Mouse (Mus musculus): ENCODE measurements at regions not wholly inside any gene's neighbourhood (a gene's known extent, or its start where the extent isn't known, plus 50 kb on each side); places are given as distances from the start of the nearest gene placed in this dataset.

DNA sequence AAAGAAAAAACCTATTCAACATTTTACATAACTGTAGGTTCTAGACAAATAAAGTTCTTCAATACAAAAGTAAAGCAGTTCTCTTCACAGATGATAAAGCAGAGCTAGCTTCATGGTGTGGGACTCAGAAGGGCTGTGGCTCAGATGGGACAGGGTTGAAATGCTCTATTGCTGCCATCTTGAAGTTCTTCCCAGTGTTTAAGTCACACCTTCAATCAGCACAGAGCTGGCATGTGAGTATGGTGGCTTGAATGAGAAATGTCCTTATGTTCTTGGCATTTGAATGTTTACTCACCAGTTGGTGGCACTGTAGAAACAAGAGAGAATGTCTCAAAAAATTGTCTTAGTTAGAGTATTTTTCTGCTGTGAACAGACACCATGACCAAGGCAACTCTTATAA is 330.9 kb upstream of the 1700056E22Rik start:
- no peak for DNase-seq

DNA sequence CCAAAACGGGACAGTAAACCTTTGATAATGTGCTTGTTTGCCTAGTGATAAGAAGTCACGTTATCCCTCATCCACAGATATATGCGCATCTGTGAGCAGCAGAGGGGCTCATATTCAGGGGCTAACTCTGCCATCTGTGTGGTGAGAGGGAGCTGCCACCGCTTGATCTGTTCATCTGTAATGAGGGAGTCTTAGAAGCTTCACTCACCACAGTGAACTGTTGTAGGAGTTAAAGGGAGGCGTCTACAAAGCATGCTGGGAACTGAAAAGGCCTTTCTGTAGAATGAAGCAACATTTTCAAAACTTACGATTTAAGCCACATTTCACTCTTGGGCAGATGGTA is 324.1 kb upstream of the 1700056E22Rik start:
- no peak for DNase-seq

DNA sequence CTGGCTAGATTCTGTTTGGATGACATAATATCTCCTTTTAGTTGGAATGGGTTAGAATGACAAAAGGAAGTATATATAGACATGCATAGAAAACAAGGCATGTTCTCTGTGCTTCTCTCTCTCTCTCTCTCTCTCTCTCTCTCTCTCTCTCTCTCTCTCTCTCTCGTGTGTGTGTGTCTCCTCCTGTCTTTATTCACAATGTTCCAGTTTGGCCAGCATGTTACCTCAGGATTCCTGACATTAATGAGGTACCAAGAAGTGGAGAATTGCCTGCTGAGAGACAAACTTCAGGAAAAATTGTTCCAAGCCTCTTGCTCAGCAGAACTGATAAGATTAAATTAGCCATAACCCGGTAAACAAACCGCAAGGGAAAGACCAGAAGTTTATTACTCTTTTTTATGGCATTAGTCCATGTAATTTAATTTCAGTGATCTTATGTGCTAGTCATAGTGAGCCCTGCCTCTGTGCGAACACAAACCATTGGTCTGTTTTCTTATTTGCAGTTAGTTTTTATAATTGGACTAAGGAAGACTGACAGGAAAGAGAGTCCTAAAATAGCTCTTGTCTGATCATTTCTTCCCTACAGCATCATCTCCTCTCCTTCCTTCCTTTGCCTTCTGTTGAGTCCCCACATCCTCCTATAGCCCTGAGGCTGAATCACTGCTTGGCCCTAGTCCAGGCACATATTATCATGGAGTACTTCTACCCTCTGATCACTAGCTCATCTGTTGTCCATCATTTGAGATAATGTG is 323.5 kb upstream of the 1700056E22Rik start:
- DNase-seq = no peak

DNA sequence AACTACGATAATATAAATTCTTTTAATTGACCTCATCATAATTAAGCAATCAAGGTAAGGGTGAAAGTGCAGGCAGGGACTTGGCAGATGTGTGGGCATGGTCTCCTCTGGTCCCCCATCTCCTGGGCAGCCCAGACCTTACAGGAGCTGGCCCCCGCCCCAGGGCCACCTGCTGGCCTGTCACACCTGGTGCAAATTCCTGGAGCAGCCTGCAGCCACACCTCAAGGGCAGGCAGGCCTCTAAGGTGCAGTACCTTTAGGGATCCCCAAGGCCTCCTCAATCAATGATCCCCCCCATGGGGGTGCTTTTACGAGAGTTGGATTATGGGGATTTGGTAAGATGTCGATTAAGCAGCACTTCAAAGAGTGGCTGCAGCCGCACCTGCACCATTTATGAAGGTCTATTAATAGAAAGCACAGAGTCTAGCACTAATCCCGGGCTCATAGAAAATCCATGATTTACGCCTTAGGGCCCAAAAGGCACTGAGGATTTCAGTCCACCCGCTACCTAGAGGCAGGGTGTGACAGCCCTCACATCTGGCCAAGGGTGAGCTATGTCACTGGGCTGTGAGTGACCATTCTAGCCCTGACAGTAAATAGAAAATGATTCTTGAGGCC is 319.8 kb upstream of the 1700056E22Rik start:
- DNase-seq = no peak

DNA sequence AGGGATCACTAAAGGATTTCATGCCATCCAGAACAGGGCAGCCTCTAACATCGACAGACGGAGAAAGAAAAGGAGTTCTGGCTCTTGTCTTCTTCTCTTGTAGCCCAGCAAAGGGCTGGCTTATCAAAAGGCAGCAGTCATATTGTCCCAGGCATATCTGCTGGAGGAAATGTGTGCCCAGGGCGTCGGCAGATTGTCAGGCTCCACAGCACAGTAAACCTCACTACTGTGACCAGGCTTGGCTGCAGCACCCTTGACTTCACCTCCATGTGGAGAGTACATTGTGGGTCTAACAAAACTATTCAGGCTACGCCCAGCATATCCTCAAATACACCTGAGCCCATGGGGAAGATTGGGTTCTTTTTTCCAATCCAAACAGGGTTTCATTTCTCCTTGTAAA is 317.7 kb upstream of the 1700056E22Rik start:
- DNase-seq = peak; percentile 60

DNA sequence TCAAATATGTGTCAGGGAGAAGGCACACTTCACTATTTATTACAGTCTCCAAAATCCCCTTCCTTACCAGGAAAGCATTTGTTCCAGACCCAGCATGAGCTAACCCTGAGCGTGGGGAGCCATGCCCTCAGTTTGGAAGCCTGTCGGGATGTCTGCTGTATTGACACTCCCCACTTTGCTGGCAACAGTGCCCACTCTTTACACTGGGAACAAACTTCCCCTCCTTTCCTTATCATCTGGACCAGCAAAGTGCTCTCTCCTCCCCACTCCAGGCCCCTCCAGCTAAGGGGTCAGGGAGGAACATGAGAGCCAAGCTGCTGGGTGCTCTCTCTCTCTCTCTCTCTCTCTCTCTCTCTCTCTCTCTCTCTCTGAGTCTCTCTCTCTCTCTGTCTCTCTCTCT is 310.7 kb upstream of the 1700056E22Rik start:
- DNase-seq = no peak

DNA sequence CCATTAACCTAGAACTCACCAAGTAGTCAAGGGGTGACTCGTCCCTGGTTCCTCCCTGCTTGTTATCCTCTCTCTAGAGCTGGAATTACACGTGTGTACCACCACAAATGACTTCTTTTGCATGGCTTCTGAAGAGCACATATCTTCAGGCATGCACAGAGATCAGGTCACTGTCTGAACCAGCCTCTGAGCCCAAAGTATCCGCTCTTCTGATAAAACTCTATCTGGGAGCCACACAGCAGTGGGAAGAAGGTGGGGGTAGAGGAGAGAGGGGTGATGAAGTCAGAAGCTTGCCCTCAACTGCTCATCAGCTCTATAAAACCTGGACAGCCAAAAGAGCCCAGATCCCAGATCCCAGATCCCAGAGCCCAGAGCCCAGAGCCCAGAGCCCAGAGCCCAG is 301.9 kb upstream of the 1700056E22Rik start:
- no peak for DNase-seq

DNA sequence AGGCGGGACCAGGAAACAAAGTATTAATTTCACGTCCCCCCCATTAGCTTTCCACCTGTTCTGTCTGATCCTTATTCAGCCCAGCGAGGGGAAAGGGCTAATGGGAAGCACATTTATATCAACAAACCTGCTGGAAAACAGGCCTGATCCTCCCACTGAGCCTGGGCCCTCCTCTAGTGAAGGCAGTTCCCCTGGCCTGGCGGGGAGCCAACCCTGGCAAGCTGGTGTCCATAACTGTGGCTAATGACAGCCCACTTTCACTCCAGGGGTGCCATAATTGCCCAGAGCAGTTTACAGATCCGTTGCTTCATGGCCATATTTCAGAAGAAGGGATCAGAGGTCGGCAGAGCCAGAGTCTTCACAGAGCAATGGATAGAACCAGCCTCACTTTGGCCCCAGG is 301.2 kb upstream of the 1700056E22Rik start:
- no peak for DNase-seq

DNA sequence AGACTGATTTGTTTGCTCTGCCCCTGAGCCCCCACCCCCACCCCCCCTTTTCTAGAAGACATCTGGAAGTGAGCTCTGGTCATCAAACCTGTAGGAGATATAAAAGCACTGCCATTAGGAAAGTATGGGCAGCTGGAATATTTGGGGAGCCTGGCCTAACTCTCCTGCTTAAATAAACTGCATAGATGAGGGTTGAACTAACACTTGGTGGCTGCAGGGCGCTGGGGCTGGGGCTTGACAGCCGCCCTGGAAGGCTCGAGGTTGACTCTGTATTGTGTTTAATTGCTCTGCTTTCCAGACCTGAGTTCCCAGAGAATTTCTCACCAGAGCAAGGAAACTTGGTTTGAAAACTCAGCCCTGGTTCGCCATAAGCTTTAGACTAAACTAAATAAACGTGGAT is 300.7 kb upstream of the 1700056E22Rik start:
- no peak for DNase-seq

DNA sequence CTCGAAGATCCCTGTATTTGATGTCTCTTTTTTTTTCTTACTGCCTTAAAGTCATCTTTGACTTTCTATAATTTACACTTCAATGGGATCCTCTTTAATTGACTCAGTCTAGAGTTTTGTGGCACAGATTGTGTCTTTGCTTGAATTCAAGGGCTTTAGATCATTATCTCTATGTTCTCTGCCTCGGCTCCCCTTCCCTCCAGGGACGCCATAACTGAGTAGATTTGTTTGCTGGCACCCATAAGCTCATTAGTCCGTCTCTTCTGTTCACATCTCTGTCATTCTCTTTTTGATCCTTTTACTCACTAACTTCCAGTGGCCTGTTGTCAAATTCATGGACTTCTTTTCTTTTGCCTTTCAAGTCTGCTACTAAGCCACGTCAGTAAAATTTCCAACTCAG is 299.0 kb upstream of the 1700056E22Rik start:
- no peak for DNase-seq

DNA sequence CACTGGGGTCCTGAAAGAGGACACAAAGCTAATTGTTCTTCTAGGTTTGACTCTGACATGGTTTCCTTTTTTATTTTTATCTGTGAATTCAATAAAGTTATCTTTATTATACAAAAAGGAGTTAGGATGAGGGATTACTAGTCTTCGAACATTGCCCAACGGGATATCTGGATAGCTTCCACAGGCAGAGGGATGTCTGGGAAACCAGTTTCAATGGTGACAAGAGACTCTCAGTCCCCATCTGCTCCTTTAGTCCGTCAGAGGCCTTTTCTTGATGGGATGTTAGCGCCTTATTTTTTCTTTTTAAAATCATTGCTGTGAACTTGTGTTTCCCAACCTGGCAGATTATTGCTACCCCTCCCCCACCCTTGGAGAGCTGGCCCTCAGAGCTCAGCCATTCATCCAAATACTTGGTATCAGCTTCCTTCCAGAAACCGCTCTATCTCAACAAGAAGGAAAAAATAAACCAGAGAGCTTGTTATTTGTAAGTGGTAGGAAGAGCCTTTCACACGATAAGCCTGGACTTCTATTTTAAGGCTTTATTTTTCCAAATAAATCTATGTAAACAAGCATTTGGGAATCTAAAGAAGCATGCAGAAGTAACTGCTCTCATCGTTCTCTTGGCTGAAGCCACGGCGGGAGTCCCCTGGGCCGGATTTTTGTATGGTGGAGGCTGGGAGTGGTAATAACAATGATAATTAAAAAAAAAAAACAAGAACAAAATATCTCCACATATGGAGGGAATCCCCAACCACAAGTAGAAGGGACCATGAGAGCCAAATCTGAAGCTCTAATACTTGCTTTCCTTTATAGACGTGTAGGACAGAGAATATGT is 296.6 kb upstream of the 1700056E22Rik start:
- no peak for DNase-seq

DNA sequence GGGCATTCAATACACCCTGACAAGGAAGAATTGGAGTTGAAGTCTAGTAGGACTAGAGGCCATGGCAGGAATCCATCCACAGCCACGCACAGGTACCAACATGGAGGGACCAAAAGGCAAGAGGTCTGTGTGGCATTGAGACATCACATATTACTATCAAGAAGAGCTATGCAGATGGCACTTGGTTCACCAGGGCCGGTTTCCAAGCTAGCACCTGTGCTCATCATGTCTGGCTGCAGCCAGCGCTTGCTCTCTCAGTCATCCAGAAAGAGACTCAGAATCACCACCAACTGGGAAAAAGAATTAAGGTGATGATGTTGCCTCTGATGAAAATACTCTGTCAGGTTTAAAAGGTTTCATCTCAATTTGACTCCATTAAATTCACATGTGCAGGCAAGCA is 292.1 kb upstream of the 1700056E22Rik start:
- DNase-seq = no peak

DNA sequence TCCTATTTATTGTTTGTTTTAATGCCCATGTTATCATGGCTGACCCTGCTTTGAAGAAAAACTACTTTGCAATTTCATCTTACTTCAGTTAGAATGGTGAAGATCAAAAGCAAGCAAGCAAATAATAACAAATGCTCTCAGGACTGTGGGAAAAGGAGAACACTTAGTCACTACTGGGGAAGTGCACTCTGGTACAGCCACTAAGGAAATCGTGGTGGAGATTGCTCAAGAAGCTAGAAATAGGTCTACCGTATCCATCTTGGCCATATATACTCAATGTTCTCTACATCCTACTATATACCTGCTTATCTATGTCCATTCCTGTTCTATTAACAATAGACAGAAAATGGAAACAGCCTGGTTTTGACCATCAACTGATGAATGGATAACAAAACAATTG is 290.1 kb upstream of the 1700056E22Rik start:
- no peak for DNase-seq

DNA sequence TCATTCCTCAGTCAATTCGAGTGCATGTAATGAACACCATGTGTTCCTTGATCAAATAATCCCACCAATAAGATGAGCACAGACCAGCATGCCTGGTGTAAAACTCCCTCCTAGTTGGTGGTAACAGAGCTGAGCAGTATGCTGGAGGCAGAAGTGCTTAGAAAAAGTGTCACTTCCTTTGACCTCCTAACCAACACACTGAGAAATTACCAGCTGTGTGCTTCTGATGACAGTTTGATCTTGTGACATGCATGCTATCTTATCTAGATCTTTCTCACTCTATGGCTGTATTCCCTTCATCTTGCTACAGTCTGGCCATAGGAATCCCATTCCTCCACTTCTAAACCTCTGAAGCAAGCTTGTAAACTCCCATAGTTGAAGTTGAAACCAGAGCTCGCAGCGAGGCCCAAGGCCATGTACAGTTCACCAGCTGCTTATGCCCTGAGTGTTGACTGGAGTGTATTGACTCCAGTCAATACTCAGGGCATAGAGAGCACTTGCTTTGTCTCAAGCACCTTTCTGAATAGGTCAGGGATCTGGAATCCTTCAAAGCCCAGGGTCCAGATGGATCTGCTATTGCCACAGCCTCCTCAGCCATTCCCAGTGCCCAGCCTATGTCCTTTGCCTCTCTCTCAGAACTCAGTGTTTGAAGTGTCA is 286.5 kb upstream of the 1700056E22Rik start:
- no peak for DNase-seq

DNA sequence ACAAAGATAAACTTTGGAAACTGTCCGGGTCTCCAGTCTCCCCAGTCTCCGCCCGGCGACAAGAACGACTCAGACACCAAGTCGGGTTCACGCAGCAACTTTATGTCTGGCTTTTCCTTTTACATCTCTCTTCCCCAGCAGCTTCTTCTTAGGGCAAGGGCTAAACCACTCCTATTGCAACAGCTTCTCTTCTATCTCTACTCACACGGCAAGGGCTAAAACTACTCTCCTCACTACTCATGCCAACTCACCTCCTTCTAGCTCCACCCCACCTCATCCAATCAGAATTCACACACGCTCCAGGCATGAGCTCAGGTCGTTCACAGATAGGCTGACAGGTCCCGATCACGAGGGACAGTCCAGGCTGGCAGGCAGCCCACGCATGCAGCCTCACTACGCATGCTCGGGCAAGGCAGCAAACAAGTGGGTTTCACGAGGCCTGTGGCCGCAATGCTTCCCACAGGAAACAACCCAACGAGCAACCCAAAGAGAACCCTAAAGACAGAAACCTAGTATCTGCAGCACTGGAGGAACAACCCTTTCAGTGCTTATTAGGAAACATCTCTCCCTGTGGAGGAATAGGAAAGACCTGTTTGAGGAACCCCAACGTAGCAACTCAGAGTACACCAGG is 276.2 kb upstream of the 1700056E22Rik start:
- DNase-seq = no peak

DNA sequence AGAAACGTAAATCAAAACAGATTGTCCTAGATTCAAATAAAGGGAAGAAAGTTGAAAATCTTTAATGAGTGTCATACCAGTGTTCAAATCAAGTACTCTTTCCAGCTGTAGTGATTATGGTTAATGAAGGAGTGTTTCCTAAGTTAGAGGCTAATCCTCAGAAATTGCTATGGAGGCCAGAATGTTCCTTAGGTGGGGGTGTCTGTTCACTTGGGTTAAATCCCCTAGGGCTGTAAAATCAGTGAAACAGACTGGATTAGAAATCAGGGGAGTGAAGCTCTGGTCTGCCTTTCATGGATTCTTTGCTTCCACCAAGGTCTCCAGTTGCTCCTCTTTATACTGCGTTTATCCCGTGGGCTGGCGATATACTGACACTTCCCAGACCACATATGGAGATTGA is 270.7 kb upstream of the 1700056E22Rik start:
- DNase-seq = no peak

DNA sequence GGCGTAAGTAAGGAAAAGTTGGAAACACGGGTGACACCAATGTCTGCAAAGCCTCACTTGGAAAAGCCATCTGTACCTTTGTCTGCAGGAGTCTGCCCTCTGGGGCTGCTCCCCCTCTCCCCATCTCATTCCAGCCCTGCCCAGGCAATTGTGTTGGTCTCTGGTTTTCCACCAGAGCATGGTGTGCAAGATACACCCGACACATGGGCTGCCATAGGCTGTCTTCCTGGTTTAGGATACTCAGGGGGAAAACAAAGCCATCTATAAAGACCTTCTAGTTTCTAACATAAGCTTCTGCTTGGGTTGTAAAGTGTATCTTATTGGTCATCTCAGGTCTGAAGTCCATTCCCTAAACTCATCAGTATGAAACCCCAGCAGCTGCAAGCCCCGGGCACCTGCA is 270.1 kb upstream of the 1700056E22Rik start:
- DNase-seq = no peak

DNA sequence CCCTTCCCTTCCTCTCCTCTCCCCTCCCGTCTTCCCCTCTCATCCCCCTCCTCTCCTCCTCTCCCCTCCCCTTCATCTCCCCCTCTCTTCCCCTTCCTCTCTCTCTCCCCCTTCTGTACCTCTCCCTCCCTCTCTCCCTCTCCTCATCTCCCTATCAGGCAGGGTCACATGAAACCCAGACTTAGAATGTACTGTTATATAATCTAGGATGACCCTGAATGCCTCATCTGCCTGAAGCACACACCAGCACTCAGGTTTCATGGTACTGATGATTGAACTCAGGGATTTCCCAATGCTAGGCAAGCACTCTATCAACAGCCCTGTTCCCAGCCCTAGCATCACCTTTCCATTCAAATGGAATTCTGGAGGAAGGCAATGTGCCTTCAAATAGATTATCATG is 264.6 kb upstream of the 1700056E22Rik start:
- DNase-seq = no peak

DNA sequence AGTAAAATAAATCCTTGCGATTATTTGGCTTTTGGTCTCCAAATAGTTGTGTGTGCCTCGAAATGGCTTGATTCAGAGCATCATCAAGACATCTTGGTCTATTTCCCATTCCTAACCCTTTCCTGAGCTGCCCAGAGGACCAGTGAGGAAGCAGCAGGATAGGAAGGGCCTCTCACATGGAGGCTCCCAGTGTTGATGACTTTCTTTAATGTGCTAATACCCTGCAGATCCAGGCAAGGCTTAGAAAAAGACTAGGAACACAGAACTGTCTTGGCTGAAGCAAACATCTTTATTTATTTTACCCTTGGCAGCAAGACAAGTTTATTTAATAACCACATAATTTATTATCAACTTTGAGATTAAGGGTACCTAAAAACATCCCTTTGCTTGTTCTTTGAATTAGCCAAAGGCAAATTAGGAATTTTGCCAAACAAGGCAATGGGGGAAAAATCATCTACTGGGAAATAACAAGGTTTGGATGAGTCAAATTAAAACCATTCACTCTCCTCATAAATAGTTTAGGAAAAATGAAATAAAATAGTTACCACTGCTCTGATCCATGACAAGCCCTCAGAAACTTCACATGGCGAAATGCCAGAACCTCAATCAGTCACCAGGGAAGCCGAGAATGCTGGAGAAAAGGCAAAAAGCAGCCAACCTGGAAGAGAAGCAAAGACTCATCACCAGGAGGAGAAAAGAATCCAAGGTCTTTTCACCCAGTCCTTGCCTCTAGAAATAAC is 263.1 kb upstream of the 1700056E22Rik start:
- DNase-seq = no peak

DNA sequence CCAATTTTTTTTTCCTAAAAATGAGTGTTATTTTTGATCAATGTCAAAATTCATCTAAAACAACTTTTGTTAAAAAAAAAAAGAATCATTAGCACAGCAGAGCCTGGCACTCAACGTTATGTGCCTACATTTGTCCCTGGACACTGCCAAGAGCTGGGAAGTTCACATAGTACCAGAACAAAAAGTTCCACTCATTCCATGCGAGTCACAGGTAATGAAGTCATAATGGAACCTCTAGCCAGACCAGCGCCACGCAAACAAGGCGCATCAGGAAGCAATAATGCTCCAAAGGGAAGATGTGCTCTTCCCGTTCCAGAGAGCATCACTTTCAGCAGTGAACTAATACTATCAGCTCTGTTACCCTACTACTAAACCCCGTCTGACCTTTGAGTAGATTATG is 257.0 kb upstream of the 1700056E22Rik start:
- DNase-seq = no peak

DNA sequence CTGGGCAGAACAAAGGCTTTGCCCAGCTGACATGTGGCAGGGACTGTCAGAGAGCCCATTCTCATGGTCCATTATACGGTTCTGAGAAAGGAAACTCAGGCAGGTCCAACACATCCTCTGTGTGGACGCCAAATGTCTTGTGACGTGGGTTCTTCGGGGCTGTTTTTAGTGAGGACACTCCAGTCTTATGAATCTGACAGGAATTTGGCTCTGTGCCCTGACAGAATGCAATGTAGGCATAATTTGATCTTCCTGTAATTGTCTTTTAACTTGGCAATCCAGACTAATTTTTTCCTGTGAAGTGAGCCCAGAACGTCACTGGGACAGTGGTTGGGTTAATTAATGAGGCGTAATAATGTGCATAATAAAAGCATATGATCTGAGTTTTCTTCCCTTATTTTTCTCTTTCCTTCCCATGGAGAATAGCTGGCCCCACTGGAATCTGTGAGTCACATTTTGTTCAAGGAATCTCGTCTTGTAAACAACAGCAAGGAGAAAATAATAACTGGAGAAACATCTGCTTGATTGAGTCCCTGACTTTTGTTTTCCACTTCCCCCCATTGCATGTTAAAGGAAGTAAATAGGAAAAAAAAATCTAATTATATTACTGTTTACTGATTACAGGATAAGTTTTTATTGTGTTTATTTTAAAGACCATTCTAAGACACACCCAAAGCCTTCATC is 255.8 kb upstream of the 1700056E22Rik start:
- no peak for DNase-seq

DNA sequence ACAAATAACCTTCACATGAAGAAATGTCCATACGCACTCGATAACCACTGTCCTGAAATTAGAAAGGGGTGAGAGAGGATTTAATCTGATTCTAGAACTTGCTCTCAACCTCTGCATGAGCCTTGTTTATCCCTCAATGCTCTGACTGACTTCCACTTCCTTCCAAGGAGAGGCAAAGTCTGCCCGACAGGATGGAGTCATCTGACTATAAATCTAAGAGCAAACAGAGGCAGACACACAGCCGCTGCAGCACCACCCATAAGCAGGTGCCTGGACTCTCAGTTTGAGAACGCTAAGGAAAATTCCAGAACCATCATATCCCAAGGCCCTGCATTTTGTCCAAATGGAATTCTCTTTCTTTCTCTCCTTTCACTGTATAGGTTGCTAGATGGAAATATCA is 247.7 kb upstream of the 1700056E22Rik start:
- no peak for DNase-seq
